Mouse (Mus musculus): ENCODE data around the gene Fam205a1. TPM values are rescaled to one million over a fixed set of nuclear protein-coding genes. Genes with fewer than 3 reads are reported as not detected.
"Not testable (repeated sequence)": the region's sequence is repeated elsewhere in the genome, so short reads cannot be mapped to it uniquely, and the experiment has no call there.

The Fam205a1 gene
- polyA plus RNA-seq (2015; fragmentation: Nextera tagmentation; extraction: Ambion mirVana) = 0.05 TPM in 1 of 2 replicates, not detected in the other

DNA sequence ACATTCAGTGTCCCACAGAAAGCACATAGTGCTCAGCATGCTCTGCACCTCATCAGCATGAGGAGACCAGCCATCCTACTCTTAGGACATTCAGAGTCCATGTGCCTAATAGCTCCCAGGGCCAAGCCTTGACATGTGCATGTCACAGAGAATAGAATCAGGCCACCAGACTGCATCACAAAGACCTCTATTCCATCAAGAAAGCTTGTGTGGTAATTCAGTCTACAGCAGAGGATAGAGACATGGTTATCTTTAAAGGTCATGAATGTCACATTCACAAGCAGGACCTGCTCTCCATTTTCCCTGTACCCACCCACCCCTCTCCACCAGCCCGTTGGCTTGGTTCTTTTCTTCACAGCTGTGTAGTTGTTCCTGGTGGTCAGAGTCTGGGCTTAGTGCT is at the start of gene Fam205a1:
TSS of gene Fam205a1 (minus strand) at position 101 of the 400 bp plus-strand sequence.
- H3K27ac ChIP-seq (replicated peaks); H3K4me3 ChIP-seq; ATAC-seq (ENCODE audit: extremely low read depth, insufficient number of reproducible peaks, low FRiP score, low TSS enrichment); H3K36me3 ChIP-seq; H3K27me3 ChIP-seq (replicated peaks); H3K9ac ChIP-seq; H3K9me3 ChIP-seq; H3K4me1 ChIP-seq; H3K4me2 ChIP-seq: not testable (repeated sequence)
- 64% methylated on average over 1 of the region's 1 CpGs for WGBS

DNA sequence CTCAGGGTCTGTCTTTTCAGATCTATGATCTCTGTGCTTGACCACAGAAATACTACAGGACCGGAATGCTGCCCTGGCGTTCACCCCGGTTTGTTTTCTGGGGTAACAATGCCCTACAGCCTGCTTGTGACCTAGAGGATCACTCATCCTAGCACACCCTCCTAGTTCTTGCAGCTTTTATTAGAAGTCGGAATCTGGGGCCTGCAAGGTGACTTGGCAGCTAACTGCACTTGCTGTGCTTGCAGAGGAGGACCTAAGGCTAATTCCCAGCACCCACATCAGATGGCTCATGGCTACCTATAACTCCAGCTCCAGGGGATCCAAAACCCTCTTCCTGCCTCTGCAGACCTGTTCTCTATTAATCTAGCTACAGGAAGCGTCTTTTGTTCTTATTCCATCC is 49.0 kb upstream of the Fam205a1 start:
- H3K9ac ChIP-seq = no peak overlapping the region
- H3K4me1 ChIP-seq = no peaks in the 10 kb centered on the region
- no peaks in the 10 kb centered on the region for H3K9me3 ChIP-seq
- peaks cover 17% of the 10 kb centered on the region; the same call in 1 of the 2 replicates for H3K27me3 ChIP-seq (replicated peaks)
- WGBS = 85% methylated on average over 5 of the region's 5 CpGs
- H3K4me2 ChIP-seq = no peak overlapping the region
- no peak for ATAC-seq (ENCODE audit: extremely low read depth, insufficient number of reproducible peaks, low FRiP score, low TSS enrichment)
- no peak overlapping the region for H3K4me3 ChIP-seq
- no peak overlapping the region for H3K27ac ChIP-seq (replicated peaks)
- no peaks in the 10 kb centered on the region for H3K36me3 ChIP-seq

DNA sequence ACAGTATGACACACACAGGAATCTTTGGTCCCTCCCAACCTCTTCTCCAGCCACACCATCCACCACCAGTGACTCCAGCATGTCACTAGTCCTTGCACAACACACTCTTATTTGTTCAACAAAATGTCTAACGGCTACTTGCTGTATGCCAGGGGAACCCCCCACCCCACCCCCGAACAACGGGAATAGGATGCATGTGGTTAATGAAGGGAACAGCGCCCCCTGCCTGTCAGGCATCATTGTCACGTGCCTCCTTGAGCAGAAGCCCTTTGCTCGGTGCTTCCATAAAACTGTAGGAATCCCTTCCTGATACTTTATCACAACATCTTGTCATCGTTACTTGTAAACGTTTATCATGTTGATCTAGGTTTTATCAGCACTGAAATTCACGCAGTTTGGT is 48.5 kb upstream of the Fam205a1 start:
- Histone ChIP-seq H3K27me3 (replicated peaks) (peaks cover 17% of the 10 kb centered on the region; the same call in 1 of the 2 replicates), H3K9me3 (no peaks in the 10 kb centered on the region), H3K9ac (no peak overlapping the region), H3K4me1 (no peaks in the 10 kb centered on the region), H3K27ac (replicated peaks) (no peak overlapping the region), H3K4me2 (no peak overlapping the region), H3K4me3 (no peak overlapping the region), H3K36me3 (no peaks in the 10 kb centered on the region)
- no peak for ATAC-seq (ENCODE audit: extremely low read depth, insufficient number of reproducible peaks, low FRiP score, low TSS enrichment)
- WGBS = 51% methylated on average over 9 of the region's 9 CpGs

DNA sequence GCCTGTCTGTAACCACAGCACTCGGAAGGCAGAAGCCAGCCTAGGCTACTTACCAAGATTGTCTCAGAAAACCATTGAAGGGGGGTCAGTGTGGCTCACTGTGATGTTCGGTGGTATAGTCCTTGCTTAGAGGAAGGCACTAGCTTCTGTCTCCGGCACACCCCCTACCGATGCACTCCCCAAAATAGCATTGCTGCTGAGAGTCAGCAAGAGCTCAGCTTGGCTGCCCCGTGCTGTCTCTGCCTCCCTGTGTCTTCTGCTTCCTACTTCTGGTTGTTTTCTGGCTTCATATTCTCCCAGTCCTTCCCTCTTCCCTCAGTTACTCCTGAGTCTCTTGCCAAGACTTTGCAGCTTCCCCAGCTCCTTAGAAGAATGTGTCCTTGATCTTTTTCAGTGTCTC is 47.2 kb upstream of the Fam205a1 start:
- 53% methylated on average over 5 of the region's 5 CpGs for WGBS
- Histone ChIP-seq H3K36me3 (no peaks in the 10 kb centered on the region), H3K4me1 (no peaks in the 10 kb centered on the region), H3K4me3 (no peak overlapping the region), H3K9ac (no peak overlapping the region), H3K9me3 (no peaks in the 10 kb centered on the region), H3K4me2 (no peak overlapping the region), H3K27ac (replicated peaks) (no peak overlapping the region), H3K27me3 (replicated peaks) (peaks cover 17% of the 10 kb centered on the region; the same call in 1 of the 2 replicates)
- no peak for ATAC-seq (ENCODE audit: extremely low read depth, insufficient number of reproducible peaks, low FRiP score, low TSS enrichment)

DNA sequence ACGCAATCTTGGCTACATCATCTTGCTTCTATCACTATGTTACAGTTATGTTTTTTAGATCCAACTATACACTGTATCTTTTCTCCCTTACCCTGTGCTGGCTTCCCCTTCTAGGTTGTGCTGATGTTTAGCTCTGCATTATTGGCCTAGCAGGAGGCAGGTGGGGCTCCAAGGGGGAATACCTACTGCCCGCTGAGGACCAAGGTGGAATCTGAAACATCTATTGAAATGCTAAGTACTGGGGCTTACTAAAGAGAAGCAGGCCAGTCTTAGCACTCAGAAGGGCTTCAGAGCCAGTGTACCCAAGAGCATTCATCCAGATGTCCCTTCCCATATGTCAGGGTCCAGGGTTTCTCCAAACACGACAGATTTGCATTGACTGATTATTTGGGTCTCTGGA is 45.2 kb upstream of the Fam205a1 start:
- no peaks in the 10 kb centered on the region for H3K4me1 ChIP-seq
- no peak overlapping the region for H3K4me3 ChIP-seq
- H3K4me2 ChIP-seq = no peak overlapping the region
- H3K9me3 ChIP-seq = no peaks in the 10 kb centered on the region
- peaks cover 9% of the 10 kb centered on the region; the same call in 1 of the 2 replicates for H3K27me3 ChIP-seq (replicated peaks)
- no peak overlapping the region for H3K27ac ChIP-seq (replicated peaks)
- WGBS = 36% methylated on average over 3 of the region's 3 CpGs
- no peak overlapping the region for H3K9ac ChIP-seq
- H3K36me3 ChIP-seq = no peaks in the 10 kb centered on the region
- ATAC-seq (ENCODE audit: extremely low read depth, insufficient number of reproducible peaks, low FRiP score, low TSS enrichment) = no peak

DNA sequence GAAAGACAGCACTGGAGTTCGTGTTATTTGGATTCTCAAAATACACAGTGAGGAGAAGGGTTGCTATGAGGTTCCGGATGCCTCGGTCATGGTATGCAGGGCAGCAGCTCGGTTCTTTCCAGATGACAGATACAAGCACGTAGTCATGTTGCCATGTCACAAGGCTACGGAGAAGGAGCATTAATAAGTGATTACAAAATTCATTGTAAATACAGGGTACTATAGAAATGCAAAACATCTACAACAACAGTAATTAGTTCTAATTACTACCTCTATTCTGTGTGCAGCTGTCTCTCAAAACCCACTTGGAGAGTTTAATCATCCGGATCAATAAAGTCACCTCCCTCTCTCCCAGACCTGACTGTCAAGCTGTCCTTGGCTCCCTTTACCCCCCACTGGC is 41.4 kb upstream of the Fam205a1 start:
- Histone ChIP-seq H3K9me3 (no peaks in the 10 kb centered on the region), H3K4me2 (no peak overlapping the region), H3K27ac (replicated peaks) (no peak overlapping the region), H3K36me3 (no peaks in the 10 kb centered on the region), H3K27me3 (replicated peaks) (peaks cover 3% of the 10 kb centered on the region; the same call in 1 of the 2 replicates), H3K9ac (no peak overlapping the region), H3K4me3 (no peak overlapping the region), H3K4me1 (no peaks in the 10 kb centered on the region)
- ATAC-seq (ENCODE audit: extremely low read depth, insufficient number of reproducible peaks, low FRiP score, low TSS enrichment) = no peak
- WGBS = 78% methylated on average over 7 of the region's 7 CpGs

DNA sequence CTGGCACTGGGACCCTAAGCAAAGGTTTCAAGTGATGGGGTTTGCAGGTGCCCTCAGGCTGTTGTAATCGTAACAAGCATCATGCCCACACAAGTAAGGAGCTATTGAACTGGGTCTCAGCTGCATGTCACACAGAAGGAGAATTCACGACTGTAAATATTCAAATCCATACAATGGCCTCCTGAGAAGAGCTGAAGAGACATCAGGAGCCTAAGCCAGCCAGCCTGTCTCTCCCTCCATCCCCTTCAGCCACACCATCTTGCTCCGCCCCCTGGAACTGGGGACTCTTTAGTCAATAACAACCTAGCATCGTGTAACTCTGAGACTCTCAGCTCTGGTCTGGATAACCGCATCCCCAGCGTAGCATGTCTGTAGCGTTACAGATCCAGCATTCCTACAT is 37.5 kb upstream of the Fam205a1 start:
- no peak overlapping the region for H3K4me3 ChIP-seq
- no peaks in the 10 kb centered on the region for H3K27me3 ChIP-seq (replicated peaks)
- no peak overlapping the region for H3K9ac ChIP-seq
- H3K27ac ChIP-seq (replicated peaks) = no peak overlapping the region
- H3K4me2 ChIP-seq = no peak overlapping the region
- no peak for ATAC-seq (ENCODE audit: extremely low read depth, insufficient number of reproducible peaks, low FRiP score, low TSS enrichment)
- 65% methylated on average over 7 of the region's 7 CpGs for WGBS
- no peaks in the 10 kb centered on the region for H3K9me3 ChIP-seq
- no peaks in the 10 kb centered on the region for H3K4me1 ChIP-seq
- no peaks in the 10 kb centered on the region for H3K36me3 ChIP-seq

DNA sequence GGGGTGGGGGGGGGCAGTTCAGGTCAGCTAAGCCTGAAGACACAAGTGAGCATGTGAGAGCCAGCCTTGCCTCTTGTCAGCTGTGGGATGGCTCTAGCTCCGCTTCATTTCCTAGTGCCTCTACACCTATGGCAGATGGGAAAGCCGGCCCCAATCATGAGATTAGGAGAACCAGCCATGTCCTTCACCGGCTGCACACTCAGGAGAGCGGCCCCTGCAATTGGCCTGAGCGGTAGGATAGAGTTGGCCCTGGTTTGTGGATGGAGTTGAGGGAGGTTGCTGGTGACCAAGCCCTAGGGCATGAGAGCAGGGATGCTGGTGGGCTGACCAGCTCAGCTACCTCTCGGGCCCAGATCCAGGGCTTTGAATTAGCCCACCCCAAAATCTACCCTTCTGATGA is 35.1 kb upstream of the Fam205a1 start:
- 84% methylated on average over 6 of the region's 6 CpGs for WGBS
- no peaks in the 10 kb centered on the region for H3K36me3 ChIP-seq

DNA sequence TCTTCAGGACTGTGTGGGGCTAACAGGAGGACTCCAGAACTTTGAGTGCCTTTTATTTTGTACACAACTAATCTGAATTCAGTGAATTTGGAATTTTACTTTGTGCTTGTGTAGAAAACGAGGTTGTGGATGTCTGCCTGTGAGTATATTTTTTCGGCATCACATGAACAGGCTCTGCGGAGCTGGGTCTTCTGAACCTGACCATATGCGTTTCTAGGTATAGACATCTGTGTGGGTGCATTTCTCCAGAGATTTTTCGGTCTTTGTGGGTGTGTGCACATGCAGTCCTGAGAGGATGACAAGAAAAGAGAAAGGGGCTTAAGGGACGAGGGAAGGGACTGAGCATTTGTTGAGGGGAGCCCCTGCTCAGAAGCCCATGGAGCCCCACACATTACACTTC is 33.2 kb upstream of the Fam205a1 start:
- H3K4me2 ChIP-seq = no peak overlapping the region
- no peaks in the 10 kb centered on the region for H3K36me3 ChIP-seq
- no peaks in the 10 kb centered on the region for H3K9me3 ChIP-seq
- ATAC-seq (ENCODE audit: extremely low read depth, insufficient number of reproducible peaks, low FRiP score, low TSS enrichment) = no peak
- no peaks in the 10 kb centered on the region for H3K4me1 ChIP-seq
- 79% methylated on average over 6 of the region's 6 CpGs for WGBS
- no peak overlapping the region for H3K9ac ChIP-seq
- H3K27me3 ChIP-seq (replicated peaks) = no peaks in the 10 kb centered on the region
- no peak overlapping the region for H3K4me3 ChIP-seq
- H3K27ac ChIP-seq (replicated peaks) = no peak overlapping the region

More for the DNA sequence above, 35.1 kb upstream of the Fam205a1 start:
- Histone ChIP-seq H3K4me2 (no peak overlapping the region), H3K9ac (no peak overlapping the region), H3K27ac (replicated peaks) (no peak overlapping the region), H3K27me3 (replicated peaks) (no peaks in the 10 kb centered on the region), H3K4me1 (no peaks in the 10 kb centered on the region), H3K4me3 (no peak overlapping the region), H3K9me3 (no peaks in the 10 kb centered on the region)
- no peak for ATAC-seq (ENCODE audit: extremely low read depth, insufficient number of reproducible peaks, low FRiP score, low TSS enrichment)

DNA sequence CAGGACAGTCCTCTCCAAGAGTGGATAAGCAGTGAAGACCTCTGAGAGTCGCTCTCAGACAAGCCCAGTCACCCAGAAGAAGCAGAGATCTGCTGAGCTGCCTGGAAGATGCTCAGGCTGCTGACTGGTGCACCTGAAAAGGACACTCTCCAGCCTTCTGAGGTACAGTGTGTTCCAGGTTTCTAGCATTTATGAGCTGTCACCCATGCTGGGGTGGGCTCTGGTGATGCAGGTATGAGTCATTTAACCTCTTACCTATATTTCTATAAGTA is 26.9 kb upstream of the Fam205a1 start:
- ATAC-seq (ENCODE audit: extremely low read depth, insufficient number of reproducible peaks, low FRiP score, low TSS enrichment) = no peak
- Histone ChIP-seq H3K27me3 (replicated peaks) (peaks cover 6% of the 10 kb centered on the region; the same call in 1 of the 2 replicates), H3K9ac (no peak overlapping the region), H3K36me3 (no peaks in the 10 kb centered on the region), H3K4me2 (peak overlapping the region; percentile 18; the same call in 1 of the 2 replicates), H3K9me3 (no peaks in the 10 kb centered on the region), H3K4me3 (0 out of 2 replicates have a peak overlapping the region, but pooled peaks have one; percentile 3), H3K27ac (replicated peaks) (no peak overlapping the region), H3K4me1 (peaks cover 7% of the 10 kb centered on the region; the same call in 1 of the 2 replicates)
- WGBS = 48% methylated on average over 1 of the region's 1 CpGs

DNA sequence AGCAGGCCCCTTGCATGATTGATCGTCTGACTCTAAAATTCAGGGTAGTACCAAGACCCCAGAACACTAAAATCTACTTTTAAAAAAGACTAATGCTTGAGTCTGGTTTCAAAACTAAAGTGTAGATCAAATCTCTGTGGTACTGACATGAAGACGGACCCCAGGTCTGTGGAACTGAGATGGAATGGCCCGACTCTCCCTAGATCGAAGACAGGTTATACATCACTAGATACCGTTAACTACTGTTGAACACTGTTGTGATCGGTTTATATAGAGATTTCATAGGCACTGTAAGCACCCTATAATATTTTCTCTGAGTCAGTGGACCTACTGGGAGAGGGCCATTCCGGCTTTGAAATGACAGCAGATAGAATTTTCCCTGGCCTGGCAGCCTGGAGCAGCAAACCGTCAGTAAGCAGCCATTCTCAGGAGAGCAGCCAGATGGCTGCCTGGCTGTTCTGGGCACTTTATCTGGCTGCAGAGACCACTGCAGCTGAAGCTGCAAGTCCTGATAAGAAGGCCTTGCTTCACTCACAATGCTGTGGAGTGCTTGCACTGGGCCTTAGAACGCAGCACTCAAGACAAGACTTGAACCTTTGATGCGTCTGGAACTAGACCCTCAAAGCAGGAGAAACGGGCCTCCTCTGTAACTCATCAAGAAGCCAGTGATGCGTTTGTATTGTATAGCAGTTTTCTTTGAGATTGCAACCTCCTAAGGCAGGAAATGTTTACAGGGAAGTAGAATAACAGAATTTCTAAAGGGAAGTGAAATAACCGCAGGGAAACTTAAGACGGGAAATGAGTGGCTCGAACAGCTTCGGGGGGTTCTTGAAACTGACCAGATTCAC is 26.4 kb upstream of the Fam205a1 start:
- Histone ChIP-seq H3K4me2 (peak overlapping the region; percentile 18), H3K27ac (replicated peaks) (0 out of 2 replicates have a peak overlapping the region, but pooled peaks have one; percentile 36), H3K4me1 (peaks cover 7% of the 10 kb centered on the region; the same call in 1 of the 2 replicates), H3K27me3 (replicated peaks) (peaks cover 9% of the 10 kb centered on the region; the same call in 1 of the 2 replicates), H3K9me3 (no peaks in the 10 kb centered on the region), H3K4me3 (0 out of 2 replicates have a peak overlapping the region, but pooled peaks have one; percentile 3), H3K9ac (peak overlapping the region; percentile 21; the same call in 1 of the 2 replicates), H3K36me3 (no peaks in the 10 kb centered on the region)
- no peak; the same call in 1 of the 2 replicates for ATAC-seq (ENCODE audit: extremely low read depth, insufficient number of reproducible peaks, low FRiP score, low TSS enrichment)
- WGBS = 47% methylated on average over 16 of the region's 16 CpGs

DNA sequence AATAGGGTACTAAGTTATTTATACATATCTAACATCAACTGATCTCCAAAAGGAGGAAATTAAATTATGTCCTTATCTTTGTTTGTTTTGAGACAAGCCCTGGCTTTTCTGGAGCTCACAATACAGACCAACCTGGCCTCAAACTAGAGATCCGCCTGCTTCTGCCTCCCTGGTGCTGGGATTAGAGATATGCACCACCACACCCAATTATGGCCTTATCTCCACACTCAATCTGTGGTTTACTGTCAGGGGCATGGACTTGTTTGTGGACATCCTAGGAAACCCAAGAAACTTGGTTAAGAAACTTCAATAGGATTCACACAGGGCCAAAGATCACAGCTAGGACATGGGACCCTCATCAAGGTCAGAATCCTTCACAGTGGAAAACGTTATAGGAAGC is 24.0 kb upstream of the Fam205a1 start:
- Histone ChIP-seq H3K9me3 (no peaks in the 10 kb centered on the region), H3K4me1 (peaks cover 7% of the 10 kb centered on the region; the same call in 1 of the 2 replicates), H3K27ac (replicated peaks) (no peak overlapping the region), H3K36me3 (no peaks in the 10 kb centered on the region), H3K4me2 (no peak overlapping the region), H3K4me3 (no peak overlapping the region), H3K27me3 (replicated peaks) (peaks cover 14% of the 10 kb centered on the region; the same call in 1 of the 2 replicates), H3K9ac (no peak overlapping the region)
- WGBS = 69% methylated on average over 2 of the region's 2 CpGs
- ATAC-seq (ENCODE audit: extremely low read depth, insufficient number of reproducible peaks, low FRiP score, low TSS enrichment) = no peak
